Mouse (Mus musculus) lung, postnatal 0 days (tissue): ENCODE results near the gene Tulp3. TPM values are rescaled to one million over a fixed set of nuclear protein-coding genes. Genes with fewer than 3 reads are reported as not detected.

Experiments used
- ATAC-seq: fragments of 200-750 bp; cut with Nextera tagmentation; 2 replicates; pipeline ENCODE4 v1.8.0; 2017; ENCODE audit warnings: moderate library complexity
- DNase-seq: peaks from one replicate; pipeline ENCODE4 v3.0.0-alpha.2; 2016; ENCODE audit warnings: low spot score
- H3K27ac ChIP-seq: fragments of 300-500 bp; sonication (generic); 2 replicates; pipeline ENCODE4 v1.5.1; 2014; ENCODE audit warnings: antibody characterized with exemption, mild to moderate bottlenecking, low read length, mixed read lengths
- H3K27me3 ChIP-seq: fragments of 300-500 bp; sonication (generic); replicated peaks from 2 replicates; pipeline ENCODE4 v1.6.1; 2014; ENCODE audit warnings: low read length, mixed read lengths; ENCODE audit not compliant: insufficient read depth
- H3K36me3 ChIP-seq: fragments of 300-500 bp; sonication (generic); 2 replicates; pipeline ENCODE4 v1.6.1; 2014; ENCODE audit warnings: low read length, mixed read lengths; ENCODE audit not compliant: insufficient read depth
- H3K4me1 ChIP-seq: fragments of 300-500 bp; sonication (generic); 2 replicates; pipeline ENCODE4 v1.6.1; 2014; ENCODE audit warnings: antibody characterized with exemption, low read depth, low read length, mixed read lengths; ENCODE audit not compliant: insufficient read depth
- H3K4me2 ChIP-seq: fragments of 300-500 bp; sonication (generic); replicated peaks from 2 replicates; pipeline ENCODE4 v1.6.1; 2014; ENCODE audit warnings: low read depth, mild to moderate bottlenecking, low read length, moderate library complexity, mixed read lengths
- H3K4me3 ChIP-seq: fragments of 300-500 bp; sonication (generic); 2 replicates; pipeline ENCODE4 v1.5.1; 2014; ENCODE audit warnings: low read depth, low read length
- H3K9ac ChIP-seq: fragments of 300-500 bp; sonication (generic); replicated peaks from 2 replicates; pipeline ENCODE4 v1.6.1; 2014; ENCODE audit warnings: low read depth, mild to moderate bottlenecking
- H3K9me3 ChIP-seq: fragments of 300-500 bp; sonication (generic); 2 replicates; pipeline ENCODE4 v1.6.1; 2016; ENCODE audit warnings: low read length, mixed read lengths
- CTCF ChIP-seq: IDR thresholded peaks from 2 replicates; pipeline ENCODE4 v1.5.1; 2016; ENCODE audit warnings: antibody characterized with exemption, mild to moderate bottlenecking
- EP300 ChIP-seq: IDR thresholded peaks from 2 replicates; pipeline ENCODE4 v1.6.1; 2016; ENCODE audit warnings: antibody characterized with exemption, mild to moderate bottlenecking, control low read depth
- WGBS: fragments of 180-500 bp; shearing (Covaris S2); extraction: QIAGEN DNeasy Blood & Tissue Kit; methylation state at CpG from one replicate; pipeline ENCODE4 v1.1.7; 2014; 5-methylcytosine and 5-hydroxymethylcytosine counted together
- polyA plus RNA-seq: library from polyadenylated mRNA; unstranded; fragments of >200 nt; fragmentation: Nextera tagmentation; extraction: Ambion mirVana; gene quantifications from 2 replicates; pipeline ENCODE4 v1.2.1, GENCODE M21; 2015

Gene Tulp3
- polyA plus RNA-seq, 1 experiment from 2014 or later = 9.5 TPM

GRCm38 (mm10) chr6:128272754-128273153 is 82.9 kb downstream of the Tulp3 start:
- WGBS = 90% methylated on average over 17 of the region's 17 CpGs
- H3K9ac ChIP-seq = no peak overlapping the region
- no peak for ATAC-seq

More at GRCm38 (mm10) chr6:128272754-128273153, 82.9 kb downstream of the Tulp3 start:
- Histone ChIP-seq H3K27ac (no peak overlapping the region), H3K4me3 (no peak overlapping the region), H3K4me1 (no peaks in the 10 kb centered on the region; the same call in 1 of the 2 replicates), H3K27me3 (no peaks in the 10 kb centered on the region), H3K36me3 (no peaks in the 10 kb centered on the region), H3K9me3 (no peaks in the 10 kb centered on the region), H3K4me2 (no peak overlapping the region)
- TF ChIP-seq CTCF (no peak), EP300 (no peak)
- no peak for DNase-seq

Other genes starting within 250 kb of the Tulp3 start
- gene Tspan9, start 212.3 kb downstream of the Tulp3 start, polyA plus RNA-seq = 136 and 158 TPM in 2 replicates
- gene Tead4, start 55.0 kb downstream of the Tulp3 start, polyA plus RNA-seq = 9.6 and 10.3 TPM in 2 replicates
- 41.8 and 43.8 TPM in 2 replicates for gene Rhno1, start 7.1 kb upstream of the Tulp3 start, polyA plus RNA-seq
- 1.3 and 2.0 TPM in 2 replicates for gene Foxm1, start 7.1 kb upstream of the Tulp3 start, polyA plus RNA-seq
- 0.13 and 0.17 TPM in 2 replicates for gene Tex52, start 19.6 kb upstream of the Tulp3 start, polyA plus RNA-seq
- not detected in 2 replicates for gene Gm44596, start 19.7 kb upstream of the Tulp3 start, polyA plus RNA-seq
- 1.0 and 1.2 TPM in 2 replicates for gene Nrip2, start 43.4 kb upstream of the Tulp3 start, polyA plus RNA-seq
- gene Itfg2, start 69.1 kb upstream of the Tulp3 start, polyA plus RNA-seq = 16.4 and 19.8 TPM in 2 replicates
- 156 and 165 TPM in 2 replicates for gene Fkbp4, start 82.8 kb upstream of the Tulp3 start, polyA plus RNA-seq
- gene Pzp, start 170.9 kb upstream of the Tulp3 start, polyA plus RNA-seq = 0.14 and 0.35 TPM in 2 replicates
- gene A2ml1, start 225.8 kb upstream of the Tulp3 start, polyA plus RNA-seq = 10.1 and 10.8 TPM in 2 replicates